Mouse (Mus musculus) naive thymus-derived CD4-positive, alpha-beta T cell, adult 5 months (primary cell): ENCODE data around the gene Foxi3. TPM values are rescaled to one million over a fixed set of nuclear protein-coding genes. Genes with fewer than 3 reads are reported as not detected.

ENCODE experiments used
- polyA plus RNA-seq: library from polyadenylated mRNA; unstranded; fragments of 100-300 nt; shearing (Covaris generic); gene quantifications from one replicate; pipeline ENCODE4 v1.2.1, GENCODE M21; 2017

Foxi3 gene
- polyA plus RNA-seq, result not detected

GRCm38 (mm10) chr6:70956285-70956912, at the start of gene Foxi3:
TSS of gene Foxi3 (plus strand) at chr6:70956531.

GRCm38 (mm10) chr6:70918827-70919226, 37.5 kb upstream of the Foxi3 start, which contains the start of gene Tex37:
TSS of gene Tex37 (minus strand) at chr6:70918927.

Other genes starting within 250 kb of the Foxi3 start
- gene Rpia, start 164.3 kb upstream of the Foxi3 start, polyA plus RNA-seq, result 3.3 TPM
- gene Eif2ak3, start 112.0 kb upstream of the Foxi3 start, polyA plus RNA-seq, result 44.5 TPM
- not detected for gene Tex37, start 37.6 kb upstream of the Foxi3 start, polyA plus RNA-seq
- gene Thnsl2, start 187.9 kb downstream of the Foxi3 start, polyA plus RNA-seq, result 1.8 TPM
- not detected for gene Fabp1, start 243.3 kb downstream of the Foxi3 start, polyA plus RNA-seq